Mouse (Mus musculus) lung, postnatal 25 days (tissue): ENCODE data around the gene Galntl6.
A peak's percentile ranks its signal among the peaks of the same experiment; 100 is the strongest.

Experiments
- DNase-seq: peaks from one replicate; pipeline ENCODE4 v3.0.0; 2022; ENCODE audit warnings: low spot score

Galntl6 gene

GRCm38 (mm10) chr8:57962286-57963110 is 949.9 kb downstream of the Galntl6 start:
- no peak for DNase-seq

- DNase-seq, result no peak
Measured at GRCm38 (mm10) chr8:57959136-57959535, 953.3 kb downstream of the Galntl6 start.

GRCm38 (mm10) chr8:57958121-57958901 is 954.1 kb downstream of the Galntl6 start:
- DNase-seq, result no peak

- no peak for DNase-seq
Measured at GRCm38 (mm10) chr8:57955501-57955900, 956.9 kb downstream of the Galntl6 start.

- DNase-seq, result no peak
Measured at GRCm38 (mm10) chr8:57941113-57941512, 971.3 kb downstream of the Galntl6 start.

GRCm38 (mm10) chr8:57939856-57940420 is 972.5 kb downstream of the Galntl6 start:
- DNase-seq, result no peak

- peak; percentile 4 for DNase-seq
Measured at GRCm38 (mm10) chr8:57939177-57939855, 973.1 kb downstream of the Galntl6 start.

GRCm38 (mm10) chr8:57927074-57927473 is 985.4 kb downstream of the Galntl6 start:
- no peak for DNase-seq

- DNase-seq, result no peak
Measured at GRCm38 (mm10) chr8:57923556-57923955, 988.9 kb downstream of the Galntl6 start.

- DNase-seq, result no peak
Measured at GRCm38 (mm10) chr8:57923130-57923529, 989.3 kb downstream of the Galntl6 start.

- no peak for DNase-seq
Measured at GRCm38 (mm10) chr8:57922214-57923070, 990.0 kb downstream of the Galntl6 start.

GRCm38 (mm10) chr8:57920326-57920903 is 992.0 kb downstream of the Galntl6 start:
- DNase-seq, result no peak

- DNase-seq, result no peak
Measured at GRCm38 (mm10) chr8:57918720-57919640, 993.5 kb downstream of the Galntl6 start.

- DNase-seq, result no peak
Measured at GRCm38 (mm10) chr8:57893360-57893759, 1019.1 kb downstream of the Galntl6 start.

- no peak for DNase-seq
Measured at GRCm38 (mm10) chr8:57892115-57892514, 1020.3 kb downstream of the Galntl6 start.

GRCm38 (mm10) chr8:57890159-57890558 is 1022.3 kb downstream of the Galntl6 start:
- DNase-seq, result no peak

- no peak for DNase-seq
Measured at GRCm38 (mm10) chr8:57888831-57889230, 1023.6 kb downstream of the Galntl6 start.

GRCm38 (mm10) chr8:57879452-57879851 is 1033.0 kb downstream of the Galntl6 start:
- no peak for DNase-seq

GRCm38 (mm10) chr8:57849074-57849473 is 1063.4 kb downstream of the Galntl6 start:
- DNase-seq, result no peak

GRCm38 (mm10) chr8:57843461-57843860 is 1069.0 kb downstream of the Galntl6 start:
- DNase-seq, result no peak
